Mouse (Mus musculus): Measurements from ENCODE around the gene Acad11. TPM values are rescaled to one million over a fixed set of nuclear protein-coding genes. Genes with fewer than 3 reads are reported as not detected.

The Acad11 gene
- polyA plus RNA-seq, 1 experiment from 2014 or later = 44.8 TPM

Other genes with a start within 250 kb of the Acad11 start
- 2.3 and 2.5 TPM in 2 replicates for gene Nphp3, start 60.8 kb upstream of the Acad11 start, polyA plus RNA-seq (2015; fragmentation: Nextera tagmentation; extraction: Ambion mirVana)
- not detected in 2 replicates for gene Gm28305, start 22.7 kb upstream of the Acad11 start, polyA plus RNA-seq (2015; fragmentation: Nextera tagmentation; extraction: Ambion mirVana)
- 39.1 and 40.6 TPM in 2 replicates for gene Uba5, start 243 bp upstream of the Acad11 start, polyA plus RNA-seq (2015; fragmentation: Nextera tagmentation; extraction: Ambion mirVana)
- gene Ackr4, start 63.6 kb downstream of the Acad11 start, polyA plus RNA-seq (2015; fragmentation: Nextera tagmentation; extraction: Ambion mirVana) = 5.0 and 5.1 TPM in 2 replicates
- gene Dnajc13, start 199.6 kb downstream of the Acad11 start, polyA plus RNA-seq (2015; fragmentation: Nextera tagmentation; extraction: Ambion mirVana) = 21.5 and 24.2 TPM in 2 replicates